Mouse (Mus musculus): ENCODE measurements around the gene Zfp764.

DNA sequence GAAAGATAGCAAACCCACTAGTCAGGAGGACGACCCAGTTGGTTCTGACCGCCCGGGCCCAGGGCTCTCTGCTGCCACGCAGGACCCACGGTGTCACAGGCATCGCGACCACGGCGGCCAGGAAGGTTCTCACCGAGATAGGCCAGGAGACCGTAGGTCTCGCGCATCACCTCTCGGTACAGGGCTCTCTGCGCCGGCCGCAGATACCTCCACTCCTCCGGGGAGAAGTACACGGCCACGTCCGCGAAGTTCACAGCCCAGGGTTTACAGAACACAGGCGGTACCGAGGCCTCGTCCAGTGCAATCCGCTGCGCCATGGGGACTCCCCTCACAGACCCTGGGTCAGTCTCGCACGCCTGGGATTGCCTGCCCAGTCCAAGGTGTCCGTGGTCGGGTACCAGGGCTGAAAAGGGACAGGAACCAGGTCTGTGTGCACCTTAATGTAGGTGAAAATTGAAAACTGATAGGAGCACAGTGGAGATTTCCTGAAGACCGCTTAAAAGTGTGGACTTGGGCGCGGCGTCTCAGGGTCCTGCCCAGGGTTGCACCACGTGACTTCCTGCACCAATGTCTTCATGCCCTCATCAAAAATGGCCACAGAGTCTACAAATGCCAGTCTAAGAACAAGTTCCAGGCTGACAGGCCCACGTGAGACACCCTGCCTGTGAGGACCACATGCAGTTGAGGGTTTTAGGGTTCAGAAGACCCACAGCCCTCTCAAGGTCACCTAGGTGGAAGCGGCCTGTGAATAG lies 19.8 kb downstream of the Zfp764 start, which contains the start of gene 9130019O22Rik:
- TF ChIP-seq POLR2A (IDR thresholded peaks at IDR 0.05; ENCODE audit: control insufficient read depth, extremely low read depth, insufficient read depth, low read length, poor library complexity) (no peak), CTCF (IDR thresholded peaks at IDR 0.05; ENCODE audit: borderline replicate concordance, control insufficient read depth, extremely low read depth, insufficient read depth, low read length, poor library complexity) (no peak)

Data from thymus, adult 2 months (tissue).